Mouse (Mus musculus): Measurements from ENCODE around the gene Gfod1.

The Gfod1 gene

GRCm38 (mm10) chr13:43304018-43304431 lies at the start of gene Gfod1:
TSS of gene Gfod1 (minus strand) at chr13:43304172.
- peak; percentile 97 for DNase-seq

GRCm38 (mm10) chr13:43353356-43353755 lies 49.4 kb upstream of the Gfod1 start:
- no peak for DNase-seq

GRCm38 (mm10) chr13:43350489-43351169 lies 46.7 kb upstream of the Gfod1 start:
- no peak for DNase-seq

- DNase-seq = no peak
These were observed 45.4 kb upstream of the Gfod1 start for GRCm38 (mm10) chr13:43349376-43349775.

DNA sequence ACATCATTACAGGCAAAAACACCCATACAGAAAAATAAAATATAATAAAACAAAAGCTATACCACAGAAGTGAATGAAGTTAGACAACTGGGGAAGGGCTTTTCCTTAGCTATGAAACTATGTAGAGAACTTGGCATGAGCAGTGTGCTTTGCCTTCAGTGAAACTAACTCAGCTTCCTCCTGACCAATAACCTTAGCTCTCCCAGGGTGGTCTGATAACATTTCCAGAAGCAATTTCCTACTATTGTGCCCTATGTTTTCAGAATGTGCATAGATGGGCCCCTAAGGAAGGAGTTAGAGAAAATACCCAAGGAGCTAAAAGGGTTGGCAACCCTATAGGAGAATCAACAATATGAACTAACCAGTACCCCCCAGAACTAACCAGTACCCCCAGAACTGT lies 42.9 kb upstream of the Gfod1 start:
- DNase-seq = no peak

DNA sequence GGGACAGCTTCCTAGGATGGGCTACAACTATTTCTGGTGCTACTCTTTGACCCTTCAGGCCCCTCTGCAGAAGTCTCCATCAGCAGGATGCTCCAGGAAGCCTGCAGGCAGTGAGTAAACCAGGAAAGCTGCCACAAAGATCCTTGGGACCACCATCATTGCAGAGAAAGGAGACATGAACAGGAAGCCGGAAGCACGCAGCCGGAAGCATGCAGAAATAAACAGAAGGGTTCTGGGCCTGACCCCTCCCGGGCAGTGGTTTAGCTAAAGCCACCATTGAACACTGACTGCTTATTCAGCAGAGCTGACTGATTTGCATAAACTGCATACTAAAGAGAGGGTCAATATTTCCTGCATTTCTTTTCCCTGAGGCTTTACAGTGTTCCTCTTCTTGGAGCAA lies 34.7 kb upstream of the Gfod1 start:
- no peak for DNase-seq

DNA sequence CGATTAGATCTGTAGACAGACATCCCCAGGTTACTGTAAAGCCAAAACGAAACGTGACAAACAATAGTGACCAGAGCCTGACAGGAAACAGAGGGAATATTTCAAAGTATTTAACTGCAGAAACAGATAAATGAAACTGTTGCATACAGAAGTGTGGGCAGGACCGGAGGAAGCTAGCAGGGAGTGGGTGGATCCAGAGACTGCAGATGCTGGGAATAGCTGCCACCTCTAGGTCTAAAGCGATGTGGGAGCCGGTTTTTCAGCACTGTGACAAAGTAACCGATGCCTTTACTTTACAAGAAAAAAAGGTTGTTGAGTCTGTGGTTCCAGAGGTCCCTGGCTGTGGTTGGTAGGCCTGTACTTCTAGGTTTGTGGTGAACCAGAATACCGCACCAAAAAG lies 34.0 kb upstream of the Gfod1 start:
- DNase-seq = no peak

GRCm38 (mm10) chr13:43336425-43337221 lies 32.7 kb upstream of the Gfod1 start:
- DNase-seq = no peak

DNA sequence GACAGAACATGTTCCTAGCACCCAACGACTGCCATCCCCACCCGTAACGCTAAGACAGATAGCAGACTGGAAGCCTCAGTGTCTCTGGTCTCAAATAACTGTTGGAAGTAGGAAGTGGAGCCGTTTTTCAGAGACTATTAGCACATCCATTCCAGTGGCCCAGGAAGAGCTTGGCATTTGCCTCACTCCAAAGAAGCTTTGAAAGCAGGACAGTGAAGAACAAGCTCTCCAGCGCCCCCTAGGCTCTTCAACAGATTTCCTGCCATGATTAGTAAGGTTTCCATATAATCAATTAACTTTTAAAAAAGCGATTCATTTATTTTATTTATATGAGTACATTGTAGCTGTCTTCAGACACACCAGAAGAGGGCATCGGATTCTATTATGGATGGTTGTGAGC lies 28.6 kb upstream of the Gfod1 start:
- DNase-seq = peak in 1 of 2 experiments; percentile 11

DNA sequence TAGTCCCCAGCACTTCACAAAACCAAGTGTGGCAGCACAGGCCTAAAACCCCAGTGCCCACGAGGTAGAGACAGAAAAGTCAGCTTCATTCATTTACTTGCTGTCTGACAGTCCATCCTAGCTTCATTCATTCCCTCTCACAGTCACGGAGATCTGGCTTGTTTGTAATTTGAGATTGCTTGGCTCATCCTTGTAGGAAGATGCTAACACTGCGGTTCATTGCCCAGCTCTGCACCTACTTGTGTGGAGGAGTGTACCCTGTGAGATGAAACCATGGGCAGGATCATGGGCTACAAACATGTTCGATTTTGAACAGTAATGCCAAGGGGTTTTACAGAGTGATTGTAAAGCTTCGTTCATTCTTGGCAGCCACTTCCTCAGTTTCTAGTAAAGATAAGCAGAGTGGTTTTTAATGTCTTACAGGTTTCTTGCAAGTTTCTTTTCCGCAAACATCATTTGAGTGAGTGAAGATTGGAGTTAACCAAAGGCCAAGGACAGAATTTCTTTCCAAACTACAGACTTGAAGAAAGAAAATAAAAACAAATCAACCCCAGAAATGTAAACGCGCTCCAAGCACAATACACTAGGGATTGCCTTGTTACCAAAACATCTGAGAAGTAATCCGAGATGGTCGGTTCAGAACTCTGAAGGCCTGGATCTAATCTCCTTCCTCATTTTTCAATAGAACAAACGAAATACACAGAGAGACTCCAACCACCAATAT lies 27.9 kb upstream of the Gfod1 start:
- no peak for DNase-seq

- DNase-seq = no peak
These were observed 21.5 kb upstream of the Gfod1 start for GRCm38 (mm10) chr13:43325427-43325826.

DNA sequence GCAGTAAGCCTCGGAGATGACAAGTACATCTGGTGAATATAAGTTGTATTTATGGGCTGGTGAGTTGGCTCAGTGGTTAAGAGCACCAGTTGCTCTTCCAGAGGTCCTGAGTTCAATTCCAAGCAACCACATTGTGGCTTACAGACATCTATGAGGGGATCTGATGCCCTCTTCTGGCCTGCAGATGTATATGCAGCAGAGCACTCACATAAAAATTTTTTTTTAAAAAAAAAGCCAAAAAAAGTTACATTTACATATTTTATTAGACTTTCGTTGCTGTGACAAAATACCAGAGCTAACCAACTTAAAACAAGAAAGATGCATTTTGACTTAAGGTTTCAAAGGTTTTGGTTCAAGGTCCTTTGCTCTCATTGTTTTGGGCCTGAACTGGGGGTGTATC lies 17.5 kb upstream of the Gfod1 start:
- DNase-seq = no peak

DNA sequence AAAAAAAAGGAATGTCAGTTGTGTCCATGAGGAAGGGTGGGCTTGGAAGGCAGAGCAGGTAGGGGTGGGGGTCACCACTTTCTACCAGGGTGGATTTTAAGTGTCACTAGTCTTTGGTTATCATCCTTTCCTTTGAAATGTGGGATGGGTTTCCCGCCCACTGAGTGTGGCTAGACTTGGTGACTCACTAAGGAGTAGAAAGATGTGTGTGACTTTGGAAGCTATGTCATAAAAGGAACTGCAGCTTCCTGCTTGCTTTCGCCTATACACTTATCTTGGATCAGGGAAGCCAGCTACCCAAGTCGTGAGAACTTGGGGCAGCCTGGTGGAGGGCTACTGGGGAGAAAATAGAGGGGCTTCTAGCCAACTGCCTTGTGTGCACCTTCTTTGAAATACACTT lies 15.4 kb upstream of the Gfod1 start:
- DNase-seq = no peak

DNA sequence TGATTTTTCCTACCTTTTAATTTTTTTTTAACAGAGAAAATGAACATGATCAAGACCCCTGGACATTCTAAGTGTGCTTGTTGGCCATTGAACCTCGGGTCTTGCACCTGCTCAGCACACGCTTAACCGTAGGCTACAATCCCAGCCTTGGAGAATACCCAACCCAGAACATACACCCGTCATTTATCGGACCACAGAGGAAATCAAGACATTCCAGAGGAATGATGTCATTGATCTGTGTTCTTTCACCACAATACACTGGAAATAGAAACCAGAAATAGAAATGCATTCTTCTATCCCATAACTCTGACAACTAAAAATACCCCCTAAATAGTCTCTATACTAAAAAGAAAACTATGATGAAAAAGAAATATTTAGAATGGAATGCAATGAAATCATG lies 13.4 kb upstream of the Gfod1 start:
- DNase-seq = no peak

GRCm38 (mm10) chr13:43305181-43305924 lies 1.4 kb upstream of the Gfod1 start:
- no peak for DNase-seq

- DNase-seq = peak; percentile 67 to 68
These were observed 728 bp upstream of the Gfod1 start for GRCm38 (mm10) chr13:43304700-43305099.

DNA sequence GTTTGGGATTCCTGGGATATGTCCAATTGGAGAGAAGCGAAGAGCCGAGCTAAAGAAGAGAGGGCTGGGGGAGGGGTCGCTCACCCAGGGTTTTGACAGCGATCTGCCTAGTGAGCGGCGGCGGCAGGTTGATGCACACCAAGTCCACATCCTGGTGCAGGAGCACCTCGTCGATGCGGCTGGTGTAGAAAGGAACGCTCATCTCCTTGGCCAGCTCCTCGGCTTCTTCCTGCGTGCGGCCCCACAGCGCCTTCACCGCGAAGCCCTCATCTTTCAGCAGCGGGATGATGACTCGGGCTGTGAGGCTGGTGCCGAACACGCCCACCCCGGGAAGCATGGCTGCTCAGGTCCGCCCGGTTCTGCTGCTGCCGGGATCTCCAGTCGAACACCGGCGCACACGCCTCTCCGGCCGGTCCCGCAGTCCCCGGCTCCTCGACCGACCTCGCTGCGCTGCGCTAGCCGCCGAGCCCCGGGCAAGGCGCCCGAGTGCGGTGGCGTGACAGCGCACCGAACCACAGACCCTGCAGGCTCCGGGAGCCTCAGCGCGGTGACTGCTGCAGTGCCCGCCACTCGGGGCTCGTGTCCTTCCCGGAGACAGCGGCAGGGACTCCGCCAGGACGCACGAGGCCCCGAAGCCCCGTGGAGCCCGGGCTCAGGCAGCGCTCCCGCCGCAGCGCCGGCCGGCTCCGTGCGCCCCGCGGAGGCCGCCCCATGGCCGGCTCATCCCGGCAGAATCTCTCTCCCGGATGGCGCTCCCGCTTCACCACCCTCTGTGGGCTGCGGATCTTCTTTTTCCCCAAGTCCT lies 609 bp downstream of the Gfod1 start:
- peak in 1 of 2 experiments; percentile 12 for DNase-seq

DNA sequence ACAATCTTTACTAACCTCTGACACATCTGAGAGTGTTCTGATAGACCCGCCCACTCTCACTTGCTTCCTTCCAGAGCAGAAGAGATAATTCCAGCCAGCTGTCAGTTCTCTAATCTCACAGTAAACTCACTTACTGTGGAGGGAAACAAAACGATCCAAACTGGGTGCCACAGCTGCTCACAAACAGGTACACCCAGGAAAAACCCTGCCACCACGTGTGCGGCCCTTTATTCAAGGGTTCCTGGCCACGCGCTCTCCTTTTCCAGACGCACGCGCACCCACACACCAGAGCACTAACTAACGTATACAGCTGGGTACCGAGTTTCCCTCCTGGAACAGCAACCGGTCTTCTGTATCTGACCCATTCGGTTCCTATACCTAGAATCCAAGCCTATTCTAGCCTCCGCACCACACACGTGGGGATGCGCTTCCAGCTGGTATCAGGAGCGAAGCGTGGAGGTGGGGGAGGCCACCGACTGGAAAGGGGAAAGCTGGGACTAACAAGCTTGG lies 1.3 kb downstream of the Gfod1 start:
- DNase-seq = no peak

- DNase-seq = no peak
These were observed 1.7 kb downstream of the Gfod1 start for GRCm38 (mm10) chr13:43302239-43302638.

DNA sequence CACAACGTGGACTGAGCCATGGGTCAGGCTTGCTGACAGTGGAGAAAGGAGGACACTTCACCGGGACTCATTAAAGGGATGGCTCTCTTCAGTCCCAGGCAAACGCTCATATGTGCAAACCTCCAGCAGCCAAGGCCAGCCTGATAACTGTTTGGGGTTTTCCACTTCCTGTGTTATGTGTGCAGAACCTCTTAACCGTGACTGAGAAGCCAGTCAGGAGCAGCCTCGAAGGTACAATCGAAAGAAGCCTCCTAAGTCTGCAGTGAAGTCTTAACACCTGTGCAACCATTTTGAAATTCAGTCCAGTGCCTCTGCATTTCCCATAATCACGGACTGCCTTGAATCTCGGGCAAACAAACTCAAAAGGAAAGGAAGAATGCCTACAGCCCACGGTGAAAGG lies 3.1 kb downstream of the Gfod1 start:
- DNase-seq = no peak

DNA sequence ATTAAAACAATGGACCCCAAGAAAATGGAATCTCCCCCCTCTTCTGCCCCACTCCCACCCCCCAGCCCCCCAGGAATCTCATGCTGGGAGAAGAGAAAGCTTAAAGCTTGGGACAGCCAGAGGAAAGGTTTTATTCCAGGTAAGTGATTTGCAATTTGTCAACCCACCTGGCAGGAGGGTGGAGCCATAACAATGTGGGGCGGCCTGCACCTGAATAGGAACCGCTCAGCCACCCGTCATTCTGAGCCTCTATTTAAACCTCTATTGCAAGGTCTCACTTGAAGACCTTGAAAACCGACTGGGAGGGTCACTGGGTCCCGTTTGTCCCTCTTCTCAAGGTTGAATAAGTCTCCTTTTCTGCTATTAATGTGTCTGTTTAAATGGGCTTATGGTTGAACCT lies 3.6 kb downstream of the Gfod1 start:
- DNase-seq = no peak

DNA sequence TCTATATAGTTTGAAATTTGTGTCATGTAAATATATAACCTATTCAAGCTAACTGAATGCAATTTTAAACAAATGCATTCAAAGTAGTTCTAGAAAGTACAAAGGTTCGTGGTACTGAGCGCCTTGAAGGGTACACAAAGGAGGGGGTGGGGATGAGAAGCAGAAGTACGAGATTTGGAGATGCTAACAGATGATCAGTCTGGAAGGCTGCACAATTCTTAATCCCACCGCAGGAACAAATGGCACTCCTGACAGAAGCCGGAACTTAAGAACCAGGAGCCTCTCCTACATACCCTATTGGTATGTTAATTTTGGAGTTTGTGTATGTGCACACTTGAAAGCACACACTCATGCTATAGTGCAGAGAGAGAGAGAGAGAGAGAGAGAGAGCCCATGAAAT lies 4.8 kb downstream of the Gfod1 start:
- no peak for DNase-seq

Data from kidney, adult 8-10 months (tissue).